Mouse (Mus musculus) intestine, embryonic 15.5 days (tissue): ENCODE measurements around the gene Trpv2. TPM values are rescaled to one million over a fixed set of nuclear protein-coding genes. Genes with fewer than 3 reads are reported as not detected.
A peak's percentile ranks its signal among the peaks of the same experiment; 100 is the strongest.

ENCODE experiments used
- ATAC-seq: fragments of 200-750 bp; cut with Nextera tagmentation; 2 replicates; pipeline ENCODE4 v1.8.0; 2017; ENCODE audit warnings: moderate TSS enrichment, moderate library complexity
- H3K27ac ChIP-seq: fragments of 300-500 bp; sonication (generic); 2 replicates; pipeline ENCODE4 v1.5.1; 2015; ENCODE audit warnings: mild to moderate bottlenecking, inconsistent platforms
- H3K27me3 ChIP-seq: fragments of 300-500 bp; sonication (generic); replicated peaks from 2 replicates; pipeline ENCODE4 v1.6.1; 2015; ENCODE audit warnings: inconsistent platforms
- H3K36me3 ChIP-seq: fragments of 300-500 bp; sonication (generic); 2 replicates; pipeline ENCODE4 v1.6.1; 2015; ENCODE audit warnings: inconsistent platforms
- H3K4me1 ChIP-seq: fragments of 300-500 bp; sonication (generic); replicated peaks from 2 replicates; pipeline ENCODE4 v1.6.1; 2015; ENCODE audit warnings: inconsistent platforms
- H3K4me2 ChIP-seq: fragments of 300-500 bp; sonication (generic); replicated peaks from 2 replicates; pipeline ENCODE4 v1.6.1; 2015; ENCODE audit warnings: mild to moderate bottlenecking, inconsistent platforms
- H3K4me3 ChIP-seq: fragments of 300-500 bp; sonication (generic); replicated peaks from 2 replicates; pipeline ENCODE4 v1.5.1; 2015; ENCODE audit warnings: inconsistent platforms
- H3K9ac ChIP-seq: fragments of 300-500 bp; sonication (generic); 2 replicates; pipeline ENCODE4 v1.6.1; 2015; ENCODE audit warnings: inconsistent platforms
- H3K9me3 ChIP-seq: fragments of 300-500 bp; sonication (generic); 2 replicates; pipeline ENCODE4 v1.6.1; 2016; ENCODE audit warnings: inconsistent platforms
- WGBS: fragments of 180-500 bp; shearing (Covaris S2); methylation state at CpG from one replicate; pipeline ENCODE4 v1.1.7; 2015; 5-methylcytosine and 5-hydroxymethylcytosine counted together
- polyA plus RNA-seq: library from polyadenylated mRNA; unstranded; fragments of >200 nt; fragmentation: Nextera tagmentation; extraction: Ambion mirVana; gene quantifications from 2 replicates; pipeline ENCODE4 v1.2.1, GENCODE M21; 2015

Trpv2 gene
- polyA plus RNA-seq, 1 experiment from 2014 or later, result 10.7 TPM

DNA sequence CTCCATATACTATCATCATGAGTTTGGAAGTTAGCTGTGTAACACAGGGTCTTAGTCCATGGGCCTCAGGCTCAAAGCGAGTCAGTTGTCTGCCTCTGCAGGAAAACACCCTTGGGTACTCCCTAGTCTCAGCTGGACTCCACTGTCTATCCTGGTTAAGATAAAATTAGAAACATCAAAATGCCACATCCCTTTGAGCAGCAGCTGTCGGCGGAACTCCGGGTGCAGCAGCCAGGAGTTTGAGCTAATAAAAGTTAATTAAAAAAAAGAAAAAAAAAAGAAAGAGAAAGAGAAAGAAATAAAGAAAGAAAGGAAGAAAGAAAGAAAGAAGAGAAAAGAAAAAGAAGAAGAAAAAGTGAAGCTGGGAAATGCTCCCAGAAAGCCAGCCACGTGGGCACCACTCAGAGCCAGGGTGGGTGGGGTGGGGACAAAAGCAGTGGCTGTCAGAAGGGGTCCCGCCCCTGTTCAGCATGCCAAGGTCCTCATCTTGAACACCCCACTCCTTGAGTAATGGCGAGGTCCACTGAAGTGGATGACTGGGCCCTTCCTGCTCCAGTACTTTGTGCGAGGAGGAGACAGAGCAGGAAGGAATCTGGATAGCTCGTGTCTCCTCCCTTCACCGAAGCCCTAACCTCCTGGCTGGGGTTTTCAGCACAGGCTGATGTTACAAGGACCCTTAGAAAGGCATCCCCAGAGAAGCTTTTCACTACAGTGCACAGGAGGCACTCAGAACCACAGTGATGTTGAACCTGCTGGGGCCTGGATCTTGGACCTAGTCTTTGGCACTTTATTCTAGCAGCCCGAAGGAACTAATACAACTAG, 67.9 kb downstream of the Trpv2 start:
- Histone ChIP-seq H3K4me1 (peaks cover 44% of the 10 kb centered on the region), H3K4me3 (no peak overlapping the region), H3K36me3 (no peaks in the 10 kb centered on the region), H3K4me2 (no peak overlapping the region), H3K27me3 (no peaks in the 10 kb centered on the region), H3K27ac (no peak overlapping the region), H3K9me3 (no peaks in the 10 kb centered on the region), H3K9ac (no peak overlapping the region)
- 63% methylated on average over 11 of the region's 11 CpGs for WGBS
- ATAC-seq, result no peak

GRCm38 (mm10) chr11:62643011-62643631, 68.8 kb downstream of the Trpv2 start:
- Histone ChIP-seq H3K27ac (peak overlapping the region; percentile 60), H3K4me2 (0 out of 2 replicates have a peak overlapping the region, but pooled peaks have one; percentile 9), H3K36me3 (no peaks in the 10 kb centered on the region), H3K9ac (no peak overlapping the region), H3K4me3 (no peak overlapping the region), H3K27me3 (no peaks in the 10 kb centered on the region), H3K4me1 (peaks cover 50% of the 10 kb centered on the region), H3K9me3 (no peaks in the 10 kb centered on the region)
- ATAC-seq, result peak; percentile 48; the same call in 1 of the 2 replicates
- WGBS, result 78% methylated on average over 8 of the region's 8 CpGs

DNA sequence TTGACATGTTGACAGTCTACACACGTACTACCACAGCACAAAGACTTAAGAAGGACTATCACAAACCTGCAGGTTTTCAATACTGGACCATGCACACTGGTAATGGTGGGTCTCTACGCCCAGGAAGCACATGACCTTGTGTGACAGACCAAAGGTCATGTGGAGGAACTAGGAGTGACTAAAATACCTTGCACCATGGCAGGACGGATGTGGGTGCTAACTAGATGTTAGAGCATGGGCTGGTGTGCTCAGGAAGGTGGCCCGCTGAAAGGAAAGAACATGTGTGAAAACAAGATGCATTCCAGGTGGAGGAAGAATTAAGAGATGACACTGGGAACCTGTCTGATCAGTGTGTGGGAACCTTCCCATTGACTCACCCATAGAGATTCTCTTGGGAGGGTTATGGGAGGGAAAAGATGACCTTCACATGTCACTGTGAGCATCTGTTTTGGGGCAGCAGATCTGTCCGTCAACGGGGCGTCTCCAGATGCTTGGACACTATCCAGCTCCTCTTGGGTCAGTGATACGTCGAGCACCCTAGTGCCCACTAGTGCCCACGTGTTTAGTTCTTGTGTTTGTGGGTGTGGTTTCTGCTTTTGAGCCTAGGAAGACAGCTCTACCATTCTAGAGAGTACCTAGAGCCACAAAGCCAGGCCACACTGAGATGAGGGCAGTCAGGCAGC, 69.5 kb downstream of the Trpv2 start:
- H3K27ac ChIP-seq, result peak overlapping the region; percentile 60; the same call in 1 of the 2 replicates
- no peak overlapping the region for H3K4me2 ChIP-seq
- no peak overlapping the region for H3K4me3 ChIP-seq
- no peaks in the 10 kb centered on the region for H3K27me3 ChIP-seq
- no peak for ATAC-seq
- H3K9ac ChIP-seq, result no peak overlapping the region
- peaks cover 50% of the 10 kb centered on the region for H3K4me1 ChIP-seq
- 83% methylated on average over 10 of the region's 10 CpGs for WGBS
- no peaks in the 10 kb centered on the region for H3K9me3 ChIP-seq
- no peaks in the 10 kb centered on the region for H3K36me3 ChIP-seq

GRCm38 (mm10) chr11:62644602-62645336, 70.5 kb downstream of the Trpv2 start:
- WGBS, result 89% methylated on average over 5 of the region's 5 CpGs
- no peak overlapping the region for H3K4me3 ChIP-seq
- H3K9ac ChIP-seq, result no peak overlapping the region
- no peaks in the 10 kb centered on the region for H3K36me3 ChIP-seq
- H3K9me3 ChIP-seq, result no peaks in the 10 kb centered on the region
- no peak for ATAC-seq
- 0 out of 2 replicates have a peak overlapping the region, but pooled peaks have one; percentile 66 for H3K27ac ChIP-seq
- no peaks in the 10 kb centered on the region for H3K27me3 ChIP-seq
- peaks cover 50% of the 10 kb centered on the region for H3K4me1 ChIP-seq
- H3K4me2 ChIP-seq, result peak overlapping the region; percentile 93; the same call in 1 of the 2 replicates

DNA sequence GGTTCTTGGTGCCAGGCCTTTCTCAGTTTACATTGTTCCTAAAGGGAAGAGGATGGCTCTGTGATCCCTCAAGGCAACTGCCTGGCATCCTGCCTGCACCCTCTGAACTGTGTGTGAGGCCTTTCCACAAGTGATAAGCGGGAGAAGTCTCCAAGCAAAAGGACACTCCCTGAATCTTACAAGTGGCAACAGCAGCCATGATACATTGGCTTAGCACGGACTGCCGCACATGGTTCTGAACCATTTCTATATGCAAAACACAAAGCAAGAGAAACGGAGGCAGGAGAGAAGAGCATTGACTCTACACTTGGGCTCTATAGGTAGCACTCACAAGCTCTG, 71.0 kb downstream of the Trpv2 start:
- 75% methylated on average over 4 of the region's 4 CpGs for WGBS
- Histone ChIP-seq H3K4me1 (peaks cover 50% of the 10 kb centered on the region), H3K4me3 (no peak overlapping the region)

DNA sequence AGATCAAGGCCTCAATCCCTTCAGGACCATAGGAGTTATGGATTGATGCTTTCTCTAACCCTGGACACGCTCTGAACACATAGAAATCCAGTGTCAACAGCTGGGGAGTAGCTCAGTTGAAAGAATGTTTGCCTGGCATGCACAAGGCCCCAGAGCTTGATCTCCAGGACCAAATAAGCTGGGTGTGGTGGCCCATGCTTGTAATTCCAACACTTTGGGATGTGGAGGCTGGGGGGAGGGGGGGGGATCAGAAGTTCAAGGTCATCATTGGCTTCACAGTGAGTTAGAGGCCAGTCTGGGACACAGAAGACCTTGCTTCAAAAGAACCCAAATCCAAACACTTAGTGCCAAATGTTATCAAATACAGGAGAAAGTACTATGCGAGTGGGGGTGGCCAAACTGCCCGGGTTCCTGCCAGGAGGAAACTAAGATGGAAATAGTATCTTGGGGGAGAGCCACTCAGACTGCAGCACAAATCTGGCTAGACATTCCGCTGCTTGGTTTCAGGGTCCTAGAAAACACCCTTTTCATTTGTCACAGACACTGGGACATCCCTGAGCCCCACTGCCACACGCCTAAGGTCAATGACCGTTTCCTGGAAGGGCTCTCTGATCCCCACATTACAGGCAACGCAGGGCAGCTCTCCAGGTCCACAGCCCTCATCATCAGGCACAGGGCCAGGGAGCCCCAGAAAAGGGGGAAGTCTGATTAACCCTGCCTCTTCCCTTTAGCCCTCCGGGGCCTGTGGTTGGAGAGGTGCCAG, 71.6 kb downstream of the Trpv2 start:
- ATAC-seq, result no peak
- Histone ChIP-seq H3K9ac (peak overlapping the region; percentile 20; the same call in 1 of the 2 replicates), H3K4me3 (peak overlapping the region; percentile 78), H3K4me1 (peaks cover 50% of the 10 kb centered on the region), H3K4me2 (peak overlapping the region; percentile 93), H3K9me3 (no peaks in the 10 kb centered on the region), H3K27ac (peak overlapping the region; percentile 66), H3K27me3 (no peaks in the 10 kb centered on the region), H3K36me3 (no peaks in the 10 kb centered on the region)
- 17% methylated on average over 8 of the region's 8 CpGs for WGBS

More for the DNA sequence above, 71.0 kb downstream of the Trpv2 start:
- peak overlapping the region; percentile 93 for H3K4me2 ChIP-seq
- no peak for ATAC-seq
- H3K27me3 ChIP-seq, result no peaks in the 10 kb centered on the region
- peak overlapping the region; percentile 66 for H3K27ac ChIP-seq
- H3K9me3 ChIP-seq, result no peaks in the 10 kb centered on the region
- H3K36me3 ChIP-seq, result no peaks in the 10 kb centered on the region
- H3K9ac ChIP-seq, result no peak overlapping the region

DNA sequence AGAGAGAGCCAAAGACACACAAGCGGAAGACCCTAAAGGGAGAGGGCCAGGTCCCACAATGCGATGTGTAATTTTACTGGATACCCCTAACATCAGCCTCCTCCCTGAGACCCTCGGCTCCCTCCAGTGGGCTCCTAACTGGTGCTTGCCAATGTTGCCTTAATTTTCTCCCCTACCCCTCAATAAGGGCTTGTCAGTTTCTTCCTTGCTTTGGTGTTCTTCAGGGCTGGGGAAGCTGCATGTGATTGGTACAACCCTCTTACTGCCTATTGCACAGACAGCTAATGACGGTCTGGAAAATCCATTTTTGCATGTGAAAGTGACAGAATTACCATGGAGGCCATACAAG, 72.2 kb downstream of the Trpv2 start:
- H3K4me2 ChIP-seq, result peak overlapping the region; percentile 93
- peak overlapping the region; percentile 78 for H3K4me3 ChIP-seq
- WGBS, result 27% methylated on average over 4 of the region's 4 CpGs
- no peaks in the 10 kb centered on the region for H3K9me3 ChIP-seq
- peaks cover 49% of the 10 kb centered on the region for H3K4me1 ChIP-seq
- H3K36me3 ChIP-seq, result no peaks in the 10 kb centered on the region
- no peak for ATAC-seq
- H3K27me3 ChIP-seq, result no peaks in the 10 kb centered on the region
- 0 out of 2 replicates have a peak overlapping the region, but pooled peaks have one; percentile 20 for H3K9ac ChIP-seq
- peak overlapping the region; percentile 66 for H3K27ac ChIP-seq

GRCm38 (mm10) chr11:62646958-62647515, 72.8 kb downstream of the Trpv2 start:
- 0 out of 2 replicates have a peak, but pooled peaks cover under 1% of the 10 kb centered on the region for H3K36me3 ChIP-seq
- no peaks in the 10 kb centered on the region for H3K27me3 ChIP-seq
- peaks cover 47% of the 10 kb centered on the region for H3K4me1 ChIP-seq
- peak overlapping the region; percentile 78 for H3K4me3 ChIP-seq
- H3K27ac ChIP-seq, result peak overlapping the region; percentile 83
- H3K4me2 ChIP-seq, result peak overlapping the region; percentile 93
- peak overlapping the region; percentile 73 for H3K9ac ChIP-seq
- WGBS, result 48% methylated on average over 7 of the region's 7 CpGs
- H3K9me3 ChIP-seq, result no peaks in the 10 kb centered on the region
- ATAC-seq, result no peak

DNA sequence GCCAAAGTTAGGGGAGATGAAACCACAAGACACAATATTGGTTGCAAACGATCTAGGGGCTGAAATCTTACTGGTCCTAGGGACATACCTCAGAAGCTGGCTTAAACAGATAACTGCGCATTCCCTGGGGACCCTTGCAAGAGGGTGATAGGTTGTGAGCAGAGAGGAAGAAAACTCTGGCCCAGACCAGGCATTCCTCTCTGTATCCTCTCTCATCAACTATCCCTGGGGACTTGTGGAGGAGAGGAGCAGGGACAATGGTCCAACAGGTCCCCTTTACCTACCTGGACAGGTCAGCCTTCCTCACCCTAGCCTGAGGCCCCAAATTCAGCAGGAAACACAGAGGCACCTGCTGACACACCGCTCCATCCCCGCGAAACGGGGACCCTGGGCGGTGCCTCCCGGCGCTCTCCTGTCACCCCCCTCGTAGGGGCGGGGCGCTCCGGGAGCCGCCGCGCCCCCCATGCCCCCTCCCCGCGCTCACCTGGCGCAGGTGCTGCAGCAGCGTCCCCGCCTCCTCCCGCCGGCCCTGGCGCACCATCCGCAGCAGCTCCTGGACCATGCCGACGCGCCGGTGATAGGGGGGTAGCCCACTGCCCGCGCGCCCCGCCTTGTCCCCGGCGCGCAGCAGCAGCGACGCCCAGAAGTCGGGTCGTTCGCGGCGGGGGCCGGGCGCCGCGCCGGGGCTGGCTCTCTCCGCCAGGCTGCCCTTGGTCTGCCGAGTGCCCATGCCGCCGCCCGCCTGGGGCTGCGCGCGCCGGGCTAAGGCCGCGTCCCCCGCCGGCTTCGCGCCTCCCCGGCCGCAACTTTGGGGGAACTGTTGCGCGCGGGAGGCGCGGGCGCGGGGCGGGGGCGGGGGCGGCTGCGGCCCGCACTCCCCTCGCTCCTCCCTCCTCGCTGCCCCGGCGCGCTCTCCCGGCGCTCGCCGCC, 73.6 kb downstream of the Trpv2 start, which contains the start of gene Lrrc75a:
Gene Lrrc75a, minus strand, starts transcription at position 863 of the 930 bp plus-strand sequence.
- Histone ChIP-seq H3K9me3 (no peaks in the 10 kb centered on the region), H3K4me1 (peaks cover 43% of the 10 kb centered on the region), H3K4me3 (peak within 1 kb of the TSS; percentile 78), H3K27me3 (no peaks in the 10 kb centered on the region), H3K36me3 (0 out of 2 replicates have a peak, but pooled peaks cover 3% of the 10 kb centered on the region), H3K9ac (peak within 1 kb of the TSS; percentile 73), H3K27ac (peak within 1 kb of the TSS; percentile 91), H3K4me2 (peak within 1 kb of the TSS; percentile 93)
- ATAC-seq, result peak; percentile 62
- under 1% methylated on average over 70 of the region's 86 CpGs for WGBS
